Mouse (Mus musculus): ENCODE results near the gene Crybg3. TPM values are rescaled to one million over a fixed set of nuclear protein-coding genes. Genes with fewer than 3 reads are reported as not detected.

The Crybg3 gene
- polyA plus RNA-seq, 1 experiment from 2014 or later: 1.5 TPM

DNA sequence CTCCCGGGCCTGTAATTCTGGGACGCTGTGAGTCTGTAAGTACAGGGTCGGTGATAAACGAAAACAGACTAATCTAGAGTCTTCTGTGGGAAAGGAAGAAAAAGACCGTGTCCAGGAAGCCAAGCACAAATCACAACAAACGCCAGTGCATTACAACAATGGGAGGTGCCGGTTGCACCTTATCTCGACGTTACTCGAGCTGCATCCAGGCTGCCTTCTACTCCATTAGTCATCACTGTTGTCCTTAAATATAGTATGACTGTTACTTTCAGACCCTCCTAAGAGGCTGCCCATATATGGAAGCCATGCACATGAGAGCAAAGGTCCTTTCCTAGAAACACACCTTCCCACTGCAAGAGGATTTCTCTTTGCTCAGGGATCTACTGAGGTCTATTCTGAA, 13.0 kb downstream of the Crybg3 start:
- Histone ChIP-seq H3K27me3 (replicated peaks; ENCODE audit: control insufficient read depth, insufficient read depth, low read length) (no peaks in the 10 kb centered on the region), H3K4me2 (ENCODE audit: low read length) (no peak overlapping the region), H3K9ac (ENCODE audit: low read length) (no peak overlapping the region), H3K27ac (ENCODE audit: low read depth, low read length) (no peak overlapping the region), H3K4me1 (ENCODE audit: control insufficient read depth, insufficient read depth, low read length) (no peaks in the 10 kb centered on the region), H3K9me3 (replicated peaks; ENCODE audit: control insufficient read depth, low read length) (no peaks in the 10 kb centered on the region), H3K4me3 (ENCODE audit: low read depth, low read length) (no peak overlapping the region), H3K36me3 (ENCODE audit: control insufficient read depth, insufficient read depth, low read length) (no peaks in the 10 kb centered on the region)
- ATAC-seq: no peak
- no peak for DNase-seq (ENCODE audit: low spot score)
- WGBS: 93% methylated on average over 10 of the region's 10 CpGs

DNA sequence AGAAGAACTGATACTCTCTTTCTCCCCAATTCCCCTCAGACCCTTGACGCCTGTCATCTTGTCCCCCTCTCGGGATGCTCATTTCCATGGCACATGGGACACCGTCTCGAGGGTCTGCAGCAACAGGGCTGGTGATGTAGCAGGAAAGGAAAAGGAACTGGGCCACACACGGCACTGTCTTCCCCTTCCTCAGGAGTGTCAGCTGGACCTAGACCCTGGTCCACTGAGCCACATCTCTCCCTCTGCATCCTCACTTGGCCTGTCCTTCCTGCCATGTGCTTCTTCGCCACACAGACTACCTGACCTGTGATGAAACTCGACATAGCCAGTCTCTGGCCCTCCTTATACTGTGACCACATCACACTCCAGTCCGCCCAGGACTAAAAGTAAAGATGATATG, 13.9 kb downstream of the Crybg3 start:
- DNase-seq (ENCODE audit: low spot score) (no peak), ATAC-seq (no peak)
- H3K27ac ChIP-seq (ENCODE audit: low read depth, low read length): no peak overlapping the region
- no peak overlapping the region for H3K9ac ChIP-seq (ENCODE audit: low read length)
- H3K27me3 ChIP-seq (replicated peaks; ENCODE audit: control insufficient read depth, insufficient read depth, low read length): no peaks in the 10 kb centered on the region
- no peak overlapping the region for H3K4me3 ChIP-seq (ENCODE audit: low read depth, low read length)
- no peak overlapping the region for H3K4me2 ChIP-seq (ENCODE audit: low read length)
- H3K9me3 ChIP-seq (replicated peaks; ENCODE audit: control insufficient read depth, low read length): no peaks in the 10 kb centered on the region
- no peaks in the 10 kb centered on the region for H3K4me1 ChIP-seq (ENCODE audit: control insufficient read depth, insufficient read depth, low read length)
- no peaks in the 10 kb centered on the region for H3K36me3 ChIP-seq (ENCODE audit: control insufficient read depth, insufficient read depth, low read length)
- WGBS: 89% methylated on average over 8 of the region's 8 CpGs

DNA sequence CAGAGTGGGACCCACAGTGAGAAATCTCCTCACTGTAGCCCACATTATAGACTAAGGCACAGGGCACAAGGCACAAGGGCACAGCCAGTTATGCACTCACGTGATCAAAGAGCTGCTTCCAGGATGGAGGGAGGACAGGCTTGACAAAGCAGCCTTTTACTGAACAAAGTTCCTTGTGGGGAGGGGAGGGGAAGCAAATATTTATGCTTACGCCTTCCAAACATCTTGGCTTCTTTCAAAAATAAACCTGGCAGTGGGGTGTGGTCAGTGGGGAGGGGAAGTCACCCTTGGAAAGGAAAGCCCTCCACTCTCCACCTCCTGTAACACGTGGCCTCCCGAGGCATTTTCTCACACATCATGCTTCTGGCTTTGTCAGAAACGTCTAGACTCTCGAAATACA, 14.5 kb downstream of the Crybg3 start:
- 70% methylated on average over 6 of the region's 6 CpGs for WGBS
- ATAC-seq: no peak
- Histone ChIP-seq H3K4me2 (ENCODE audit: low read length) (no peak overlapping the region), H3K4me1 (ENCODE audit: control insufficient read depth, insufficient read depth, low read length) (no peaks in the 10 kb centered on the region), H3K36me3 (ENCODE audit: control insufficient read depth, insufficient read depth, low read length) (no peaks in the 10 kb centered on the region), H3K9me3 (replicated peaks; ENCODE audit: control insufficient read depth, low read length) (no peaks in the 10 kb centered on the region), H3K4me3 (ENCODE audit: low read depth, low read length) (no peak overlapping the region), H3K9ac (ENCODE audit: low read length) (no peak overlapping the region), H3K27me3 (replicated peaks; ENCODE audit: control insufficient read depth, insufficient read depth, low read length) (no peaks in the 10 kb centered on the region), H3K27ac (ENCODE audit: low read depth, low read length) (no peak overlapping the region)
- DNase-seq (ENCODE audit: low spot score): no peak

DNA sequence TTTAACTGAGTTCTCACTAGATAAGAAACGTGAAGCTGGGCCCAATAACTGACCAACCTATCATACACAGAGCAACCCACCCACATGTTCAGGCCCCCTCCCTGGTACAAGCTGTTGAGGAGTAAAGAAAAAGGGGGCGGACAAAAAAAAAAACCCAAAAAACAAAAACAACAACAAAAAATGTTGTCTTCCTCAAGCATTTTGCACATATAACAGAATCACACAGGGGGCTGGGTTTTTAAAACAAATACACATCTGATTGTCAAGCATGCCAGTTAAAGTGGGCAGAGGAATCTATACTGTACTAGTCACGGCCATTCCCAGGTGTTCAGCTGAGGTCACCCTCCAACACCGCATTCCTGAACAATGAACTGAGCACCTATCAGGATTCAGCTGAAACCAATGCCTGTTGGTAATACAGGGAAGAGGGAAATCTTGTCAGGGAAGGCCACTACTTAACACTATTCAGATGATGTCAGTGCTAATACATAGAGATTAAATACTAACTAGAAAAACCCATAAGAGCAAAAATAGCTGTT, 15.0 kb downstream of the Crybg3 start:
- Histone ChIP-seq H3K4me2 (ENCODE audit: low read length) (no peak overlapping the region), H3K27ac (ENCODE audit: low read depth, low read length) (no peak overlapping the region), H3K4me1 (ENCODE audit: control insufficient read depth, insufficient read depth, low read length) (no peaks in the 10 kb centered on the region), H3K9me3 (replicated peaks; ENCODE audit: control insufficient read depth, low read length) (no peaks in the 10 kb centered on the region), H3K36me3 (ENCODE audit: control insufficient read depth, insufficient read depth, low read length) (no peaks in the 10 kb centered on the region), H3K4me3 (ENCODE audit: low read depth, low read length) (no peak overlapping the region), H3K9ac (ENCODE audit: low read length) (no peak overlapping the region), H3K27me3 (replicated peaks; ENCODE audit: control insufficient read depth, insufficient read depth, low read length) (no peaks in the 10 kb centered on the region)
- 83% methylated on average over 4 of the region's 4 CpGs for WGBS
- no peak for DNase-seq (ENCODE audit: low spot score)
- ATAC-seq: no peak

DNA sequence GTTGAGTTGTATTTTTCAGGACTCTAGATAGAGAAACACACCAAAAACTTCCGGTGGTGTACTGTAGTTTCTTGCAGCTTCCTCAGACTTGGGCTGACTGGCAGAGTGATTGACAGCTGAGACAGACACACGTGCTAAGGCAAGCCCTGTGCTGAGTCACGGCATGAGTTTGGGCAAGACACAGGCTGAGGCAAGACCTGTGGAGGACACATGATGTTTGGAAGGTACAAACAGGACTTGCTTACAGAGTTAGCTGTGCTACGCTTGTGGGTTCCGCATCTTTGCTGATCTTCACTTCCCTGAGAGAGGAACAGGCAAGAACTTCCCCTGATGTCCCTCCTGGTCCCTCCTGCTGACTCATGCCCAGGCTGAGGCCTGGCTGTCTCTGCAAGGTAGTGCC, 17.3 kb downstream of the Crybg3 start:
- H3K27me3 ChIP-seq (replicated peaks; ENCODE audit: control insufficient read depth, insufficient read depth, low read length): no peaks in the 10 kb centered on the region
- H3K27ac ChIP-seq (ENCODE audit: low read depth, low read length): no peak overlapping the region
- ATAC-seq: no peak
- no peaks in the 10 kb centered on the region for H3K4me1 ChIP-seq (ENCODE audit: control insufficient read depth, insufficient read depth, low read length)
- no peak overlapping the region for H3K4me3 ChIP-seq (ENCODE audit: low read depth, low read length)
- 88% methylated on average over 5 of the region's 5 CpGs for WGBS
- H3K9ac ChIP-seq (ENCODE audit: low read length): no peak overlapping the region
- H3K9me3 ChIP-seq (replicated peaks; ENCODE audit: control insufficient read depth, low read length): no peaks in the 10 kb centered on the region
- no peaks in the 10 kb centered on the region for H3K36me3 ChIP-seq (ENCODE audit: control insufficient read depth, insufficient read depth, low read length)
- no peak overlapping the region for H3K4me2 ChIP-seq (ENCODE audit: low read length)
- DNase-seq (ENCODE audit: low spot score): no peak

DNA sequence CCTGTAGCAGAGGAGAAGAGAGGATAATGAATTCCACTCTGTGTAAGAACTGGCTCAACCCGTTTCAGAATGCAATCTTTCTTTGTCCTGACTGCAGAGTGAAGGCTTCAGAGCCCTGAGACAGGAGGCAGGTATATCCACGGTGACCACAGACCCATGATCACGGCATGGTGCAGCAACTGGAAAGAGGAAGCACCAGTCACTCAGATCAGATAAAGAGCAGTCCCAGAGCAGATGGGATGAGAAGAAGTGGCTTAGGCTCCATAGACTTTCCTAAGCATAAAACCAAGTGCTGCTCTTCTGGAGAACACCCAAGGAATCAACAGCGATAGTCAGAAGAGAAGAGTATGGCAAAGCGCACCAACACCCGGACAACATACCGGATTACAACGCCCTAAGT, 21.5 kb downstream of the Crybg3 start:
- ATAC-seq: no peak

DNA sequence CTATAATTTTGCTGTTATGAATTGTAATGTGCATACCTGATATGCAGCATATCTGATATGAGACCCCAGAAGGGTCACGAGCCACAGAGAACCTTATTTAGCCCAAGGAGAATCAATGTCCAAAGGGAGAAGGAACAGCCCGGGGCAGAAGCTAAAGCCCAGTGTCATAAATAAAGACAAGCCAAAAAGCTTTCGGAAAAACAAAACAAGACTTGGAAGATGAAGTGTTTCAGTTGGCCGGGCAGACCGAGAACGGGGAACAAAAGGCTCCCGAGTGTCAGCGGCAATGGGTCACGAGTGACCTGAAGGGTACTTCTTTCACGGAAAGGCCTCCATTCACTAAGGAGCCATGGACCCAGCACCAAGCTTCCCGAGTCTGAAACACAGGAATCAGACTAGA, 26.8 kb downstream of the Crybg3 start:
- 82% methylated on average over 11 of the region's 11 CpGs for WGBS
- H3K27ac ChIP-seq (ENCODE audit: low read depth, low read length): no peak overlapping the region
- H3K4me2 ChIP-seq (ENCODE audit: low read length): no peak overlapping the region
- no peaks in the 10 kb centered on the region for H3K27me3 ChIP-seq (replicated peaks; ENCODE audit: control insufficient read depth, insufficient read depth, low read length)
- no peak overlapping the region for H3K4me3 ChIP-seq (ENCODE audit: low read depth, low read length)
- H3K4me1 ChIP-seq (ENCODE audit: control insufficient read depth, insufficient read depth, low read length): no peaks in the 10 kb centered on the region
- DNase-seq (ENCODE audit: low spot score) (no peak), ATAC-seq (no peak)
- no peak overlapping the region for H3K9ac ChIP-seq (ENCODE audit: low read length)
- H3K36me3 ChIP-seq (ENCODE audit: control insufficient read depth, insufficient read depth, low read length): no peaks in the 10 kb centered on the region
- H3K9me3 ChIP-seq (replicated peaks; ENCODE audit: control insufficient read depth, low read length): no peaks in the 10 kb centered on the region

More for the DNA sequence above, 21.5 kb downstream of the Crybg3 start:
- Histone ChIP-seq H3K36me3 (ENCODE audit: control insufficient read depth, insufficient read depth, low read length) (no peaks in the 10 kb centered on the region), H3K4me3 (ENCODE audit: low read depth, low read length) (no peak overlapping the region), H3K4me2 (ENCODE audit: low read length) (no peak overlapping the region), H3K9ac (ENCODE audit: low read length) (no peak overlapping the region), H3K9me3 (replicated peaks; ENCODE audit: control insufficient read depth, low read length) (no peaks in the 10 kb centered on the region), H3K27me3 (replicated peaks; ENCODE audit: control insufficient read depth, insufficient read depth, low read length) (no peaks in the 10 kb centered on the region), H3K27ac (ENCODE audit: low read depth, low read length) (no peak overlapping the region), H3K4me1 (ENCODE audit: control insufficient read depth, insufficient read depth, low read length) (no peaks in the 10 kb centered on the region)
- no peak for DNase-seq (ENCODE audit: low spot score)
- WGBS: 92% methylated on average over 8 of the region's 8 CpGs

DNA sequence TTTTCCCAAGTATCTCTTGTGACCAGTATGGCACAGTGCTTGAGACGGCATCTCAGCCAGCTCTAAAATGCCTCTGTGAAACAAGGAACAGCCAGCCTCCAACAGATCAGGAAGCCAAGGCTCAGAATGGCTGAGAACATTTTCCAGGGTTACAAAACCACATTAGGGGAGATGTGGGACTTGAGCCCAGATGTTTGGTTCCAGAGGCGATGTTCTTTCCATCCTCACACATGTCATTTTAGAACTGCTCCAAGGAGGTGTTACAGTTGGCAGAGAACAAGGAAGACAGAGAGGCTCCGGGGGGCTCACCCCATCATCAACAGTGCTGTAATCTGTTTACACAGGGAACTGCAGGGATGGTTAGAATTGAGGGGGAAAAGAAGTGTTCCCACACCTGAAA, 28.1 kb downstream of the Crybg3 start:
- 91% methylated on average over 3 of the region's 3 CpGs for WGBS
- no peak overlapping the region for H3K9ac ChIP-seq (ENCODE audit: low read length)

DNA sequence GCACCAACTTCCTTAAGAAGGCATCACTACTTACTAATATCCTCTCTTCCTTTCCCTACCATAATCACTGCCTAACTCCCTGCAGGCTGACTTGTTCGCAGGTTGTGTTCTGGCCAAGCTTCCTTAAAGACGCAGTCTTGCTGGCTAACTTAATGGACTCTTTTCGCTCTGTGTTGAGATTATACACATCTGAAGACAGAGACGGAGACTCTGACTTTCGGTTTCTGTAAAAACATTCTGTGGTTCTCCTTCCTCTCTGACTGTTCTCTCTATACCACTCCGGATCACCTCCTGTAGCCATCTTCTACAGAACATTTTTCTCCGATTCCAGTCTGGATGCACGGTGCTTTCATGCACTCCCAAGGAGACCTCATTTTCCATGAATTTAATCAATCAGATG, 30.0 kb downstream of the Crybg3 start:
- no peaks in the 10 kb centered on the region for H3K9me3 ChIP-seq (replicated peaks; ENCODE audit: control insufficient read depth, low read length)
- no peak overlapping the region for H3K27ac ChIP-seq (ENCODE audit: low read depth, low read length)
- no peak for ATAC-seq
- no peak for DNase-seq (ENCODE audit: low spot score)
- WGBS: 93% methylated on average over 8 of the region's 8 CpGs
- H3K4me1 ChIP-seq (ENCODE audit: control insufficient read depth, insufficient read depth, low read length): peaks cover 2% of the 10 kb centered on the region; the same call in 1 of the 2 replicates
- H3K4me3 ChIP-seq (ENCODE audit: low read depth, low read length): no peak overlapping the region
- no peaks in the 10 kb centered on the region for H3K36me3 ChIP-seq (ENCODE audit: control insufficient read depth, insufficient read depth, low read length)
- no peaks in the 10 kb centered on the region for H3K27me3 ChIP-seq (replicated peaks; ENCODE audit: control insufficient read depth, insufficient read depth, low read length)
- no peak overlapping the region for H3K4me2 ChIP-seq (ENCODE audit: low read length)
- no peak overlapping the region for H3K9ac ChIP-seq (ENCODE audit: low read length)

More for the DNA sequence above, 28.1 kb downstream of the Crybg3 start:
- Histone ChIP-seq H3K27ac (ENCODE audit: low read depth, low read length) (no peak overlapping the region), H3K27me3 (replicated peaks; ENCODE audit: control insufficient read depth, insufficient read depth, low read length) (no peaks in the 10 kb centered on the region), H3K4me3 (ENCODE audit: low read depth, low read length) (no peak overlapping the region), H3K4me1 (ENCODE audit: control insufficient read depth, insufficient read depth, low read length) (no peaks in the 10 kb centered on the region; the same call in 1 of the 2 replicates), H3K36me3 (ENCODE audit: control insufficient read depth, insufficient read depth, low read length) (no peaks in the 10 kb centered on the region), H3K4me2 (ENCODE audit: low read length) (no peak overlapping the region), H3K9me3 (replicated peaks; ENCODE audit: control insufficient read depth, low read length) (no peaks in the 10 kb centered on the region)
- DNase-seq (ENCODE audit: low spot score) (no peak), ATAC-seq (no peak)

All from forebrain, embryonic 14.5 days (tissue).